Mouse (Mus musculus): Measurements from ENCODE around the gene Iyd. TPM values are rescaled to one million over a fixed set of nuclear protein-coding genes. Genes with fewer than 3 reads are reported as not detected.

The Iyd gene
- total RNA-seq, 1 experiment: not detected

- Histone ChIP-seq H3K4me3 (ENCODE audit: insufficient read depth in 1 of 2, low read depth in 1 of 2, low read length in 2 of 2, poor library complexity in 1 of 2, severe bottlenecking in 1 of 2) (no peak overlapping the region), H3K4me1 (ENCODE audit: control insufficient read depth in 2 of 2, insufficient read depth in 2 of 2, low read length in 2 of 2, poor library complexity in 1 of 2) (no peaks in the 10 kb centered on the region), H3K27ac (ENCODE audit: insufficient read depth, low read depth, low read length, poor library complexity, severe bottlenecking) (no peak overlapping the region), H3K9me3 (ENCODE audit: control insufficient read depth, insufficient read depth, low read depth, low read length) (no peaks in the 10 kb centered on the region), H3K36me3 (ENCODE audit: control insufficient read depth, insufficient read depth, low read length, poor library complexity, severe bottlenecking) (no peaks in the 10 kb centered on the region), H3K9ac (ENCODE audit: insufficient read depth, low read depth, low read length, poor library complexity, severe bottlenecking) (no peak overlapping the region)
- no peak for TF ChIP-seq CHD2 (IDR thresholded peaks at IDR 0.05; ENCODE audit: low read depth, low read length)
- no peak for TF ChIP-seq HCFC1 (IDR thresholded peaks at IDR 0.05; ENCODE audit: borderline replicate concordance, insufficient read depth, low read length)
- no peak for TF ChIP-seq MAFK (IDR thresholded peaks at IDR 0.05; ENCODE audit: insufficient read depth, low read depth, low read length)
- in situ Hi-C loops (cut with MboI; ENCODE audit: low sequenced_read_pairs in 2 of 2, unreplicated experiment in 2 of 2): no loop called here
- DNase-seq (ENCODE audit: low read depth, low spot score): no peak
Observed at GRCm38 (mm10) chr10:3508222-3508588, 31.8 kb upstream of the Iyd start.

GRCm38 (mm10) chr10:3508746-3509145 is 31.3 kb upstream of the Iyd start:
- Histone ChIP-seq H3K27ac (ENCODE audit: insufficient read depth, low read depth, low read length, poor library complexity, severe bottlenecking) (no peak overlapping the region), H3K9ac (ENCODE audit: insufficient read depth, low read depth, low read length, poor library complexity, severe bottlenecking) (no peak overlapping the region), H3K36me3 (ENCODE audit: control insufficient read depth, insufficient read depth, low read length, poor library complexity, severe bottlenecking) (no peaks in the 10 kb centered on the region), H3K9me3 (ENCODE audit: control insufficient read depth, insufficient read depth, low read depth, low read length) (no peaks in the 10 kb centered on the region), H3K4me1 (ENCODE audit: control insufficient read depth in 2 of 2, insufficient read depth in 2 of 2, low read length in 2 of 2, poor library complexity in 1 of 2) (no peaks in the 10 kb centered on the region), H3K4me3 (ENCODE audit: insufficient read depth in 1 of 2, low read depth in 1 of 2, low read length in 2 of 2, poor library complexity in 1 of 2, severe bottlenecking in 1 of 2) (no peak overlapping the region)
- DNase-seq (ENCODE audit: low read depth, low spot score): no peak
- TF ChIP-seq HCFC1 (IDR thresholded peaks at IDR 0.05; ENCODE audit: borderline replicate concordance, insufficient read depth, low read length): no peak
- no peak for TF ChIP-seq ZNF384 (IDR thresholded peaks at IDR 0.05; ENCODE audit: low read depth, low read length)
- TF ChIP-seq CHD2 (IDR thresholded peaks at IDR 0.05; ENCODE audit: low read depth, low read length): no peak
- TF ChIP-seq MAFK (IDR thresholded peaks at IDR 0.05; ENCODE audit: insufficient read depth, low read depth, low read length): no peak
- no peak for TF ChIP-seq ZC3H11A (IDR thresholded peaks at IDR 0.05; ENCODE audit: borderline replicate concordance, low read depth, low read length)
- in situ Hi-C loops (cut with MboI; ENCODE audit: low sequenced_read_pairs in 2 of 2, unreplicated experiment in 2 of 2): no loop called here

- Histone ChIP-seq H3K9me3 (ENCODE audit: control insufficient read depth, insufficient read depth, low read depth, low read length) (no peaks in the 10 kb centered on the region), H3K9ac (ENCODE audit: insufficient read depth, low read depth, low read length, poor library complexity, severe bottlenecking) (no peak overlapping the region), H3K27ac (ENCODE audit: insufficient read depth, low read depth, low read length, poor library complexity, severe bottlenecking) (no peak overlapping the region), H3K36me3 (ENCODE audit: control insufficient read depth, insufficient read depth, low read length, poor library complexity, severe bottlenecking) (no peaks in the 10 kb centered on the region), H3K4me1 (ENCODE audit: control insufficient read depth in 2 of 2, insufficient read depth in 2 of 2, low read length in 2 of 2, poor library complexity in 1 of 2) (no peaks in the 10 kb centered on the region), H3K4me3 (ENCODE audit: insufficient read depth in 1 of 2, low read depth in 1 of 2, low read length in 2 of 2, poor library complexity in 1 of 2, severe bottlenecking in 1 of 2) (no peak overlapping the region)
- TF ChIP-seq CHD2 (IDR thresholded peaks at IDR 0.05; ENCODE audit: low read depth, low read length): no peak
- no peak for TF ChIP-seq MAFK (IDR thresholded peaks at IDR 0.05; ENCODE audit: insufficient read depth, low read depth, low read length)
- TF ChIP-seq ZNF384 (IDR thresholded peaks at IDR 0.05; ENCODE audit: low read depth, low read length): no peak
- TF ChIP-seq HCFC1 (IDR thresholded peaks at IDR 0.05; ENCODE audit: borderline replicate concordance, insufficient read depth, low read length): no peak
- TF ChIP-seq ZC3H11A (IDR thresholded peaks at IDR 0.05; ENCODE audit: borderline replicate concordance, low read depth, low read length): no peak
- in situ Hi-C loops (cut with MboI; ENCODE audit: low sequenced_read_pairs in 2 of 2, unreplicated experiment in 2 of 2): no loop called here
- no peak for DNase-seq (ENCODE audit: low read depth, low spot score)
Observed at GRCm38 (mm10) chr10:3509663-3510277, 30.3 kb upstream of the Iyd start.

DNA sequence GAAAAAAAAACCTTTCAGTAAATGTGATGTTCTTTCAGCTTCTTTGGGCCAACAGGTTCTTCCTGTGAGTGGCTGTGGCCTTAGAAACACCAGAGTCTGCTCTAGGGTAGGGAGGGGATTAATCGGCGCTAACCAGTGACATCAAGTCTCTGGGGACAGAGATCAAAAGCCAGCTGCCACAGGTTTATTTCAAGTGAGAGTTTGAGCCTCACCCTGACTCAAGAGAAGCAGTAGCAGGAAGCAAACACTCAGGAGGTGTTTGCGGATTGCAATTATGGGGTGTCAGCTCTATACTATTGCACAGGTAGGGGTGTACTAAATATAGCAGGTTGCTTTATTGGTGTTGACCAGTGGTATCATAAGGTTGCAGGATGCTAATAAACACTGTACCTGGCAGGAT is 29.6 kb upstream of the Iyd start:
- in situ Hi-C loops (cut with MboI; ENCODE audit: low sequenced_read_pairs in 2 of 2, unreplicated experiment in 2 of 2): no loop called here
- TF ChIP-seq MAFK (IDR thresholded peaks at IDR 0.05; ENCODE audit: insufficient read depth, low read depth, low read length): no peak
- TF ChIP-seq ZC3H11A (IDR thresholded peaks at IDR 0.05; ENCODE audit: borderline replicate concordance, low read depth, low read length): no peak
- TF ChIP-seq CHD2 (IDR thresholded peaks at IDR 0.05; ENCODE audit: low read depth, low read length): no peak
- TF ChIP-seq HCFC1 (IDR thresholded peaks at IDR 0.05; ENCODE audit: borderline replicate concordance, insufficient read depth, low read length): no peak
- TF ChIP-seq ZNF384 (IDR thresholded peaks at IDR 0.05; ENCODE audit: low read depth, low read length): no peak

GRCm38 (mm10) chr10:3511401-3511800 is 28.6 kb upstream of the Iyd start:
- TF ChIP-seq HCFC1 (IDR thresholded peaks at IDR 0.05; ENCODE audit: borderline replicate concordance, insufficient read depth, low read length): no peak
- TF ChIP-seq ZC3H11A (IDR thresholded peaks at IDR 0.05; ENCODE audit: borderline replicate concordance, low read depth, low read length): no peak
- no peak for TF ChIP-seq ZNF384 (IDR thresholded peaks at IDR 0.05; ENCODE audit: low read depth, low read length)
- no peak for TF ChIP-seq CHD2 (IDR thresholded peaks at IDR 0.05; ENCODE audit: low read depth, low read length)
- no peak for TF ChIP-seq MAFK (IDR thresholded peaks at IDR 0.05; ENCODE audit: insufficient read depth, low read depth, low read length)
- Histone ChIP-seq H3K4me3 (ENCODE audit: insufficient read depth in 1 of 2, low read depth in 1 of 2, low read length in 2 of 2, poor library complexity in 1 of 2, severe bottlenecking in 1 of 2) (no peak overlapping the region), H3K9me3 (ENCODE audit: control insufficient read depth, insufficient read depth, low read depth, low read length) (no peaks in the 10 kb centered on the region; the same call in 1 of the 2 replicates), H3K9ac (ENCODE audit: insufficient read depth, low read depth, low read length, poor library complexity, severe bottlenecking) (no peak overlapping the region), H3K27ac (ENCODE audit: insufficient read depth, low read depth, low read length, poor library complexity, severe bottlenecking) (no peak overlapping the region), H3K36me3 (ENCODE audit: control insufficient read depth, insufficient read depth, low read length, poor library complexity, severe bottlenecking) (no peaks in the 10 kb centered on the region), H3K4me1 (ENCODE audit: control insufficient read depth in 2 of 2, insufficient read depth in 2 of 2, low read length in 2 of 2, poor library complexity in 1 of 2) (no peaks in the 10 kb centered on the region)
- no peak for DNase-seq (ENCODE audit: low read depth, low spot score)
- in situ Hi-C loops (cut with MboI; ENCODE audit: low sequenced_read_pairs in 2 of 2, unreplicated experiment in 2 of 2): no loop called here

More for the DNA sequence above, 29.6 kb upstream of the Iyd start:
- Histone ChIP-seq H3K9ac (ENCODE audit: insufficient read depth, low read depth, low read length, poor library complexity, severe bottlenecking) (no peak overlapping the region), H3K27ac (ENCODE audit: insufficient read depth, low read depth, low read length, poor library complexity, severe bottlenecking) (no peak overlapping the region), H3K4me3 (ENCODE audit: insufficient read depth in 1 of 2, low read depth in 1 of 2, low read length in 2 of 2, poor library complexity in 1 of 2, severe bottlenecking in 1 of 2) (no peak overlapping the region), H3K36me3 (ENCODE audit: control insufficient read depth, insufficient read depth, low read length, poor library complexity, severe bottlenecking) (no peaks in the 10 kb centered on the region), H3K4me1 (ENCODE audit: control insufficient read depth in 2 of 2, insufficient read depth in 2 of 2, low read length in 2 of 2, poor library complexity in 1 of 2) (no peaks in the 10 kb centered on the region), H3K9me3 (ENCODE audit: control insufficient read depth, insufficient read depth, low read depth, low read length) (no peaks in the 10 kb centered on the region)
- no peak for DNase-seq (ENCODE audit: low read depth, low spot score)
